Mouse (Mus musculus) stomach, embryonic 15.5 days (tissue): ENCODE measurements around the gene Neo1. TPM values are rescaled to one million over a fixed set of nuclear protein-coding genes. Genes with fewer than 3 reads are reported as not detected.

Experiments used
- ATAC-seq: fragments of 200-750 bp; cut with Nextera tagmentation; 2 replicates; pipeline ENCODE4 v1.8.0; 2017; ENCODE audit warnings: low read depth, moderate number of reproducible peaks, moderate TSS enrichment; ENCODE audit not compliant: insufficient read depth, low FRiP score
- H3K27ac ChIP-seq: fragments of 300-500 bp; sonication (generic); 2 replicates; pipeline ENCODE4 v1.5.1; 2015; ENCODE audit warnings: mild to moderate bottlenecking, inconsistent platforms
- H3K27me3 ChIP-seq: fragments of 300-500 bp; sonication (generic); replicated peaks from 2 replicates; pipeline ENCODE4 v1.6.1; 2015; ENCODE audit warnings: inconsistent platforms
- H3K36me3 ChIP-seq: fragments of 300-500 bp; sonication (generic); 2 replicates; pipeline ENCODE4 v1.6.1; 2015; ENCODE audit warnings: inconsistent platforms
- H3K4me1 ChIP-seq: fragments of 300-500 bp; sonication (generic); 2 replicates; pipeline ENCODE4 v1.6.1; 2015; ENCODE audit warnings: inconsistent platforms
- H3K4me2 ChIP-seq: fragments of 300-500 bp; sonication (generic); 2 replicates; pipeline ENCODE4 v1.6.1; 2015; ENCODE audit warnings: mild to moderate bottlenecking, inconsistent platforms
- H3K4me3 ChIP-seq: fragments of 300-500 bp; sonication (generic); replicated peaks from 2 replicates; pipeline ENCODE4 v1.5.1; 2015; ENCODE audit warnings: inconsistent platforms
- H3K9ac ChIP-seq: fragments of 300-500 bp; sonication (generic); 2 replicates; pipeline ENCODE4 v1.6.1; 2015; ENCODE audit warnings: inconsistent platforms
- H3K9me3 ChIP-seq: fragments of 300-500 bp; sonication (generic); 2 replicates; pipeline ENCODE4 v1.6.1; 2016; ENCODE audit warnings: inconsistent platforms
- WGBS: fragments of 180-500 bp; shearing (Covaris S2); methylation state at CpG from one replicate; pipeline ENCODE4 v1.1.7; 2015; 5-methylcytosine and 5-hydroxymethylcytosine counted together
- polyA plus RNA-seq: library from polyadenylated mRNA; unstranded; fragments of >200 nt; fragmentation: Nextera tagmentation; extraction: Ambion mirVana; gene quantifications from 2 replicates; pipeline ENCODE4 v1.2.1, GENCODE M21; 2015

Neo1 gene
- polyA plus RNA-seq, 1 experiment from 2014 or later = 28.5 TPM

- Histone ChIP-seq H3K4me1 (no peaks in the 10 kb centered on the region), H3K27me3 (no peaks in the 10 kb centered on the region), H3K36me3 (peaks cover 35% of the 10 kb centered on the region), H3K4me3 (no peak overlapping the region), H3K9me3 (no peaks in the 10 kb centered on the region), H3K9ac (no peak overlapping the region), H3K4me2 (no peak overlapping the region), H3K27ac (no peak overlapping the region)
- no peak for ATAC-seq
- 88% methylated on average over 1 of the region's 1 CpGs for WGBS
Observed at GRCm38 (mm10) chr9:58879836-58880235, 156.4 kb downstream of the Neo1 start.

DNA sequence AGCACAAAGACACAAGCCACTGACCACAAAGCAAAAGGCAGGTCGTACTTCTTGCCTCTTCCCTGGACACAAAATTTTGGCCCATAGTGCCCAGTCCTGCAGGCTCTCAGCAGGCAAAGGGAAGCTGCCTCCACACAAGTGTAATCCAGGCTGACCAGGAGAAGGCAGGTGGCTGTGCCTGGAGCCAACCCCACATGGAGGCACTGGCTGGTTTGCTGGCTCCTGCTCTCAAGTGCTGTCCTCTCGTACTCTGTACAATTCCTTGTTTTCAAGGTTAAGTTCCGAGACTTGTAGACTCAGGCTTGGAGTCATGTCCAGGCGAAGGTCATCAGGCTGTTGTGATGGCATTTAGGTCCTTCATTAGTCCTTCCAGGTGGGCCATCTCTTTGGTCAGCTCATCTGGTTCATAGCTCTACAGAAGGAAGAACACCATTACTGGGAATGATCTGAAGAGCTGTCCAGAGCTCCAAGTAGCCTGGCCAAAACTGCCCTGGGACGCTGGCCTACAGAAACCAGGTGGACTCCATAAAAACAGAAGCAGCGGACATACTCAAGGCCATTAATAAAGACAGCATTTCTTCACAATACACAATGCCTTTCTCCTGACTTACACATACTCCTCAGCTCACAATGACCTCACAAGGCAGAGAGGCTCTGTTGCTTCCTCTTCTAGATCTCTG, 159.2 kb downstream of the Neo1 start:
- no peaks in the 10 kb centered on the region for H3K4me1 ChIP-seq
- no peak overlapping the region for H3K4me2 ChIP-seq
- H3K27me3 ChIP-seq = no peaks in the 10 kb centered on the region
- ATAC-seq = no peak
- 87% methylated on average over 6 of the region's 6 CpGs for WGBS
- no peak overlapping the region for H3K27ac ChIP-seq
- H3K4me3 ChIP-seq = no peak overlapping the region
- no peaks in the 10 kb centered on the region for H3K9me3 ChIP-seq
- H3K36me3 ChIP-seq = peaks cover 35% of the 10 kb centered on the region
- H3K9ac ChIP-seq = no peak overlapping the region

- Histone ChIP-seq H3K27ac (no peak overlapping the region), H3K27me3 (no peaks in the 10 kb centered on the region), H3K9ac (no peak overlapping the region), H3K4me1 (no peaks in the 10 kb centered on the region), H3K9me3 (no peaks in the 10 kb centered on the region), H3K4me3 (no peak overlapping the region), H3K4me2 (no peak overlapping the region), H3K36me3 (peaks cover 29% of the 10 kb centered on the region)
- no peak for ATAC-seq
- WGBS = 90% methylated on average over 6 of the region's 6 CpGs
Observed at GRCm38 (mm10) chr9:58875439-58875838, 160.8 kb downstream of the Neo1 start.

DNA sequence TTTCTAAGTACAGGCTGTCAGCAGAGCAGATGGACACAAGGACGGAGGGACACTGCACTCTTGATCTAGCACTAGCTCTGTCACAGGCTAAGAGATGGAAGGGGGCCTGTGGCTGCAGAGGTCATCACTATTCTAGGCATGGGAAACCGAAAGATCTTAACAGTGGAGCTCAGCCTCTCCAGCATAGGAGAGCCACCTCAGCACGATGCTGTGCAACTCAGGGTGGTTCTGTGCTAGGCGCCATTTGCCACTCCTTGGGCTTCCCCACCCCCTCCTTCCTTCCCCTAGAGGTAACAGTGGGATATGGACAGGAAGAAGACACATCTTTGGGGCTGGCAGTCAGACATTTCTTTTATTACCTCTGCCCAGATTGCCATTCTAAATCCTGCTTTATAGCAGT, 161.9 kb downstream of the Neo1 start:
- Histone ChIP-seq H3K27ac (no peak overlapping the region), H3K4me1 (no peaks in the 10 kb centered on the region), H3K27me3 (no peaks in the 10 kb centered on the region), H3K36me3 (peaks cover 27% of the 10 kb centered on the region; the same call in 1 of the 2 replicates), H3K4me3 (no peak overlapping the region), H3K4me2 (no peak overlapping the region), H3K9ac (no peak overlapping the region), H3K9me3 (no peaks in the 10 kb centered on the region)
- no peak for ATAC-seq
- WGBS = 74% methylated on average over 4 of the region's 4 CpGs

- no peak for ATAC-seq
- Histone ChIP-seq H3K27me3 (no peaks in the 10 kb centered on the region), H3K4me2 (no peak overlapping the region), H3K9ac (no peak overlapping the region), H3K27ac (no peak overlapping the region), H3K4me1 (no peaks in the 10 kb centered on the region), H3K9me3 (no peaks in the 10 kb centered on the region), H3K36me3 (peaks cover 27% of the 10 kb centered on the region; the same call in 1 of the 2 replicates), H3K4me3 (no peak overlapping the region)
- 50% methylated on average over 10 of the region's 10 CpGs for WGBS
Observed at GRCm38 (mm10) chr9:58873541-58874324, 162.5 kb downstream of the Neo1 start.

- WGBS = 63% methylated on average over 10 of the region's 10 CpGs
Observed at GRCm38 (mm10) chr9:58871141-58871540, 165.1 kb downstream of the Neo1 start.

DNA sequence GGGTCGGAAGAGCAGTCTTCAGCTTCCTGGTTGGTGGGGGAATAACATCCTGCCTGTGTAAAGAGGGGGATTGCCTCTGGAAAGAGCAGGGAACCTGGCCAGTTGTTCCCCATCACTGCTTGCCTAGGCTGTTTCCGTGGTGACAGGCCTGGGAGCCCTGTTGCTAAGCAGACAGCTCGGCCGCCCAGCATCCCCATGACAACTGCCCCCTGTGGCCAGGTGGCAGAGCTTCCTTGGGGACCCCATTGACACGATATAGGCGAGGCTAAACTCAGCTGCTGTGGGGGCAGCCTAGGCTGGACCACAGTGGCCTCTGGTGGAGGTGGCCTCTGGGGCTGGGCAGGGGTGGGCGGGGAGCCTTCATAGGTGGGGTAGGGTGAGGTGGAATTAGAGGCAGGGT, 172.4 kb downstream of the Neo1 start:
- Histone ChIP-seq H3K4me2 (no peak overlapping the region), H3K4me3 (no peak overlapping the region), H3K4me1 (no peaks in the 10 kb centered on the region), H3K27me3 (0 out of 2 replicates have a peak, but pooled peaks cover 4% of the 10 kb centered on the region), H3K9ac (no peak overlapping the region), H3K27ac (no peak overlapping the region), H3K9me3 (no peaks in the 10 kb centered on the region), H3K36me3 (no peaks in the 10 kb centered on the region)
- 30% methylated on average over 7 of the region's 7 CpGs for WGBS
- no peak for ATAC-seq

More at GRCm38 (mm10) chr9:58871141-58871540, 165.1 kb downstream of the Neo1 start:
- peaks cover 9% of the 10 kb centered on the region; the same call in 1 of the 2 replicates for H3K36me3 ChIP-seq
- ATAC-seq = no peak
- no peak overlapping the region for H3K4me2 ChIP-seq
- no peaks in the 10 kb centered on the region for H3K9me3 ChIP-seq
- H3K4me3 ChIP-seq = no peak overlapping the region
- H3K27me3 ChIP-seq = no peaks in the 10 kb centered on the region
- H3K27ac ChIP-seq = no peak overlapping the region
- no peaks in the 10 kb centered on the region for H3K4me1 ChIP-seq
- H3K9ac ChIP-seq = no peak overlapping the region

DNA sequence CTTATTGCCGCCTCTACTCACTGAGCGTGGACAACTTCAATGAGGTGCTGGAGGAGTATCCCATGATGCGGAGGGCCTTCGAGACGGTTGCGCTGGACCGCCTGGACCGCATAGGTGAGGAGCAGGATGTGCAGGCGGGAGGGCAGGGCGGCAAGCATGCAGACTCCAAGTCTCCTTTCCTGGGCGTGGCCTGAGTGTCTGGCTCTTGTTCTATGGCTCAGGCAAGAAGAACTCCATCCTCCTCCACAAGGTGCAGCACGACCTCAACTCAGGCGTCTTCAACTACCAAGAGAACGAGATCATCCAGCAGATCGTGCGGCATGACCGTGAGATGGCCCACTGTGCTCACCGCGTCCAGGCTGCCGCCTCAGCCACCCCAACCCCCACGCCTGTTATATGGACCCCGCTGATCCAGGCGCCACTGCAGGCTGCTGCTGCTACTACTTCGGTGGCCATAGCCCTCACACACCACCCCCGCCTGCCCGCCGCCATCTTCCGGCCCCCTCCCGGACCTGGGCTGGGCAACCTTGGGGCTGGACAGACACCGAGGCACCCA, 177.1 kb downstream of the Neo1 start:
- no peak overlapping the region for H3K27ac ChIP-seq
- WGBS = 33% methylated on average over 30 of the region's 30 CpGs
- H3K36me3 ChIP-seq = no peaks in the 10 kb centered on the region
- H3K4me1 ChIP-seq = no peaks in the 10 kb centered on the region
- ATAC-seq = no peak
- H3K9ac ChIP-seq = no peak overlapping the region
- H3K27me3 ChIP-seq = 0 out of 2 replicates have a peak, but pooled peaks cover 4% of the 10 kb centered on the region
- H3K4me3 ChIP-seq = no peak overlapping the region
- peak overlapping the region; percentile 21; the same call in 1 of the 2 replicates for H3K4me2 ChIP-seq
- H3K9me3 ChIP-seq = no peaks in the 10 kb centered on the region

GRCm38 (mm10) chr9:58854931-58855330, 181.3 kb downstream of the Neo1 start:
- no peak for ATAC-seq
- H3K36me3 ChIP-seq = no peaks in the 10 kb centered on the region
- 44% methylated on average over 3 of the region's 3 CpGs for WGBS
- H3K27me3 ChIP-seq = 0 out of 2 replicates have a peak, but pooled peaks cover 4% of the 10 kb centered on the region
- no peak overlapping the region for H3K4me2 ChIP-seq
- H3K4me3 ChIP-seq = no peak overlapping the region
- H3K4me1 ChIP-seq = no peaks in the 10 kb centered on the region
- H3K9me3 ChIP-seq = no peaks in the 10 kb centered on the region
- no peak overlapping the region for H3K27ac ChIP-seq
- no peak overlapping the region for H3K9ac ChIP-seq

- Histone ChIP-seq H3K9ac (no peak overlapping the region), H3K27ac (no peak overlapping the region), H3K36me3 (no peaks in the 10 kb centered on the region), H3K27me3 (no peaks in the 10 kb centered on the region), H3K9me3 (no peaks in the 10 kb centered on the region), H3K4me1 (no peaks in the 10 kb centered on the region), H3K4me2 (no peak overlapping the region), H3K4me3 (no peak overlapping the region)
- 66% methylated on average over 13 of the region's 13 CpGs for WGBS
- no peak for ATAC-seq
Observed at GRCm38 (mm10) chr9:58849576-58850315, 186.5 kb downstream of the Neo1 start.

DNA sequence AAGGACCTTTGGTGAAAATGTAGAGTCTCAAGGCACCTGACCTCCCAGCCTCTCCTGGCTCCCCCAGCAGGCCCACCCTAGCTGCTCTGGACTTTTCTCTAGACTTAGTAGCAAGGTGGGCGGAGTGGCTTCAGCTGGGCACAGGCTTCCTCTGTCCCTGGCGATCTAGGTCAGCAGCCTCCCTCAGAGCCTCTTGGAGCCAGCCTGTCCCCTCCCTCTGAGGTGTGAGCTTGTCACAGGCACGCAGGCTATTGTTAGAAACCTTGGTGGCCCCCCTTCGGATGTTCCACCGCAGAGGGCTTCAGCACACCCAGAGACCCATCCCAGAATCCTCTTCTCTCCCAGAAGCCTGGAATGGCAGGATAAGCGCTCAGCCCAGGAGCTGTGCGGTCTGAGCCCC, 188.6 kb downstream of the Neo1 start:
- no peaks in the 10 kb centered on the region for H3K27me3 ChIP-seq
- no peak overlapping the region for H3K27ac ChIP-seq
- H3K36me3 ChIP-seq = no peaks in the 10 kb centered on the region
- no peak overlapping the region for H3K4me2 ChIP-seq
- no peaks in the 10 kb centered on the region for H3K9me3 ChIP-seq
- no peak overlapping the region for H3K9ac ChIP-seq
- no peak for ATAC-seq
- 68% methylated on average over 7 of the region's 7 CpGs for WGBS
- H3K4me3 ChIP-seq = no peak overlapping the region
- H3K4me1 ChIP-seq = no peaks in the 10 kb centered on the region
